Mouse (Mus musculus) right cerebral cortex, postnatal 36 days (tissue): Measurements from ENCODE around the gene Arhgap9.

Experiments
- DNase-seq, 2 experiments: peaks; one replicate each; pipeline ENCODE4 v3.0.0; 2022; ENCODE audit warnings: low spot score in 2 of 2, mixed read lengths in 1 of 2

Gene Arhgap9

GRCm38 (mm10) chr10:127343029-127343428 is 21.3 kb downstream of the Arhgap9 start:
- no peak for DNase-seq

DNA sequence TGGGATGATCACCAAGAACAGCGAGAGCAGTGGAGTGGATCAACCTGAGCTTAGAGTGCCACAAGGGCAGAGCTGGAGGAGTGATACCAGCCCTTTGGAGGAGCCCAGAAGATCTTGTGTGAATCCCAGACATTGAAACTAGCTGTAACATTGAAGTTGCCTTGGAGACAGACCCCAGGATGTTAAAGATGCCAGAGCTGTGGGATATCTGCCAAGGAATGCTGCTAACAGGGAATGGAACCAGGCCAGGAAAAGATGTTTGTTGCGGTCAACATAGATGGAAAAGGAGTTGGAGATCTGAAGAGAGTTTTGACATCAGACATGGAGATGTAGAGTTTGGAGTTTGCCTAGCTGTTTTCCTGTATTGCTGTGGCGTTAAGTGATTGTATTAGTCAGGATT is 24.4 kb downstream of the Arhgap9 start:
- no peak for DNase-seq

GRCm38 (mm10) chr10:127348957-127349356 is 27.2 kb downstream of the Arhgap9 start:
- no peak for DNase-seq

DNA sequence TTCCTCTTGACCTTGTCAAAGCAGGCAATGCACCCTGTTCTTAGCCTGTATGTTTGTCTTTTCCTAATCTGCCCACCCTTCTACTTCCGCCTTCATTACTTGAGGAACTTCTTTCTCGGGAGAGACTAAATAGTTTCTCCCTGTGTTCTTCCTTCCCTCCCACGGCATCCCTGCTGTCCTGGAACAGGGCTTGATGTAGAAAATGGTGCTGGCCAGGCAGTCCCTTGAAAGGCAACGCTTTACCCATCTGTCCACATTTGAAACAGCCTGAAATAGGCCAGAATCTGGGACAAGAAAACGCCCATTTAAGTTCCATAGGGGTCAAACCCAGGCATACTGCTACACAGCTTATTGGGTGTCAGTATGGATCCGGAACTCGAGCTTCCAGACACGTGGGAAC is 28.0 kb downstream of the Arhgap9 start:
- peak in 1 of 2 experiments; percentile 70 for DNase-seq

- peak; percentile 49 to 64 for DNase-seq
Observed at GRCm38 (mm10) chr10:127350594-127351284, 29.0 kb downstream of the Arhgap9 start.

DNA sequence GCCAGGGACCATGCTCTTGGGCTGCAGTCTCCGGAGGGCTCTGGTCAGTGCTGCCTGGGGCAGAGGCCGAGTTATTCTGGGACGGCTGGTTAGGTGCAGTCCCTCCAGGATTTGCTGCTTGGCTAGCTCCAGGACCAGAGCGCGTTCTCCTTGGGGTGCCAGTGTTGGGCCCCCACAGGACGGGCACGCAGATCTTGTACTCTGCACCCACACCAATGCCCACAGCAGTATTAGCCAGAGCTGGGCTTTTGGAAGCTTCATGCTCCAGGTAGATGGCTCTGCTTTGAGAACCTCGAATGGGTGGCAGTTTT is 29.5 kb downstream of the Arhgap9 start:
- DNase-seq, result no peak

DNA sequence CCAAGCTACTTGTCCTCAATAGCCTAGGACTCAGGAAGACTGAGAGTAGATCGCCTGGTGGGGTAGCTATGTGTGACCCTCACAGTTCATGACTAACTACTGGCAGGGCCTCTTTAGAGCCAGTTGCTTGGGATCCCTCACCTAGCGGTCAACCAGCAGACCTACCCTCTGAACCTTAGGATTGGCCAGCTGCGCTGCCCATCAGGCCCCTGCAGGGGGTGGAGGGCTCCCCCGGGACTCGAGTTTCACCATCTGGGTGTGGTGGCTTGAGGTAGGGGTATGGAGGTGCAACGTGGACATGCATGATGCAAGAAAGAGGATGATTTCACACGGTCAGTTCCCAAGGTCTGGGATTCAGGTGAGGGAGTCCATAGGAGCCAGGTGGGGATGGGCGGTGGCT is 30.0 kb downstream of the Arhgap9 start:
- DNase-seq, result no peak

- DNase-seq, result no peak
Observed at GRCm38 (mm10) chr10:127352187-127352586, 30.4 kb downstream of the Arhgap9 start.

GRCm38 (mm10) chr10:127352766-127353165 is 31.0 kb downstream of the Arhgap9 start:
- DNase-seq, result no peak

GRCm38 (mm10) chr10:127353909-127354895 is 32.4 kb downstream of the Arhgap9 start, which contains the start of gene Inhbe:
Gene Inhbe, minus strand, starts transcription at chr10:127354411.
- peak; percentile 77 to 90 for DNase-seq

DNA sequence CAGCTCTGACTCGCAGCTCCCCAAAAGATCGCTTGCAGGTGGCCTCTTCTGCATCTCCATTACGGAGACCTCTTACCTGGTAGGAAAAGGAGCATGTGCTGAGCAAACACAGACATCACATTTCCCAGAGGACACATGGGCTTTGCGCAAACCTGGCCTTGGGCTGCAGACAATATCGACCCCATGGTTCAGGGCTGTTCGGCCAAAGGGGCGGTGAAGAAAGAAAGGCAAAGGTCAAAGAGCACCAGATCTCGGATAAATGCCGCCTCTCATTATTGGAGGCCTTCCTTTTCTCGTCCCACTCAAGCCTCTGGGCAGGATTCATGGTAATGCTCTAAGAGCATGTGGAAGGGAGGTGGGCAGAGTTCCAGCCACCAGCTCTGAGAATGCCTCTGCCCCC is 33.6 kb downstream of the Arhgap9 start:
- no peak for DNase-seq

GRCm38 (mm10) chr10:127360714-127361113 is 39.0 kb downstream of the Arhgap9 start:
- no peak for DNase-seq

- DNase-seq, result no peak
Observed at GRCm38 (mm10) chr10:127367116-127367515, 45.4 kb downstream of the Arhgap9 start.

DNA sequence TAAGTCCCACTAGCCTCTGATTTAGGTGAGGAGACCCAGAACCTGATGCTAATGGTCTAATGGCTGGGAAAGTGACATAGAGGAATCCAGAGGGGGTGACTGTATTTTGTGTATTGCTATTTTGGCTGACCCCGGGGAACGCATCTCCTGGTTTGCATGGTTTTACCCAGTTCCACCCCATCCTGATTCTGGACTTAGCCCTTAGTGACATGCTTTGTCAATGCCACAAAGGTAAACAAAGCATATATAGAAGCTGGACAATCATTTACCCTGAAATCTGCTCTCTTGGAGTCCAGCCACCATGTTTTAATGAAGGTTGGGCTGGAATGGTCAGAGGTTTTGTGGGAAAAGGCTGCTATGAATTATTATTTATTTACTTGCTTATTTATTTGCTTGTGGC is 46.5 kb downstream of the Arhgap9 start:
- no peak for DNase-seq

- no peak for DNase-seq
Observed at GRCm38 (mm10) chr10:127369834-127370820, 48.4 kb downstream of the Arhgap9 start, which contains the start of gene Inhbc. Gene Inhbc, minus strand, starts transcription at chr10:127370431.

DNA sequence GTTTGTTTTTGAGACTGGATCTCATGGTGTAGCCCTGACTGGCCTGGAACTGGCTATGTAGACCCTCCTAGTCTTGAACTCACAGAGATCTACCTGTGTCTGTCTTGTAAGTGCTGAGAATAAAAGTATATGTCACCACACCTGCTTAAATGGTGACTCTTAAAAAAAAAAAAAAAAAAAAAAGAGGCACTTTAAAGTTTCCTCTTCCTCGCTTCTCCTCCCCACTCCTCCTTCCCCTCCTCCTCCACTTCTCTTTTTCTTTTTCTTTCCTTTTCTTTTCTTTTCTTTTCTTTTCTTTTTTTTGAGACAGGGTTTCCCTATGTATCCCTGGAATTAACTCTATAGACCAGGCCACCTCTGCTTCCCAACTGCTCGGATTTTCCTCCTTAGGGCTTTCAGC is 49.3 kb downstream of the Arhgap9 start:
- DNase-seq, result no peak

DNA sequence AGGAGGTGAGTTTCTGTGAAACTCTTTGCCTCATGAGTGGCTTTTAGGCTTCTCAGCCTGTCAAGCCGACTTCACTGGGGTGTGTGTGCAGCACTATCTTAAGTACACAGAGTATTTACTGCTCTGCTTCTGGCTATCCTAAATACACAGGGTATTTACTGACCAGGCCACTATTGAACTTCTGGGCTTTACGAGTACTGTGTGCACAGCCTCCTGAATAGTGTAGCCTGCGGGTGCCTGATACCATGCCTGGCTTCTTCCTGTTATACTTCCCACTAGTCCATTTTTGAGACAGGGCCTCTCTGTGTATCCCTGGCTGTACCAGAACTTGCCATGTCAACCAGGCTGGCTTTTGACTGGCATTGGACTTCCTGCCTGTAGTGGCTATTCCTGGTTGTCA is 55.9 kb downstream of the Arhgap9 start:
- no peak for DNase-seq
